Mouse (Mus musculus) kidney, adult 2 months (tissue): ENCODE measurements around the gene Ank. TPM values are rescaled to one million over a fixed set of nuclear protein-coding genes. Genes with fewer than 3 reads are reported as not detected.

Experiments
- DNase-seq: peaks from one replicate; pipeline ENCODE4 v3.0.0; 2021
- H3K27ac ChIP-seq: fragments of 200-500 bp; 2 replicates; pipeline ENCODE4 v1.5.1; 2012; ENCODE audit warnings: low read depth, low read length, control low read depth, inconsistent platforms; ENCODE audit not compliant: insufficient read depth
- H3K27me3 ChIP-seq: fragments of 200-500 bp; replicated peaks from 2 replicates; pipeline ENCODE4 v1.6.1; 2012; ENCODE audit warnings: mild to moderate bottlenecking, moderate library complexity, low read length, inconsistent platforms; ENCODE audit not compliant: control insufficient read depth, insufficient read depth
- H3K36me3 ChIP-seq: fragments of 200-500 bp; 2 replicates; pipeline ENCODE4 v1.6.1; 2012; ENCODE audit warnings: mild to moderate bottlenecking, moderate library complexity, low read length, inconsistent platforms; ENCODE audit not compliant: control insufficient read depth, insufficient read depth
- H3K4me1 ChIP-seq: fragments of 200-500 bp; 2 replicates; pipeline ENCODE4 v1.6.1; 2011; ENCODE audit warnings: low read length; ENCODE audit not compliant: control insufficient read depth, insufficient read depth
- H3K4me3 ChIP-seq: fragments of 200-500 bp; 2 replicates; pipeline ENCODE4 v1.5.1; 2011; ENCODE audit warnings: mild to moderate bottlenecking, low read depth, low read length, control low read depth; ENCODE audit not compliant: insufficient read depth
- CTCF ChIP-seq: fragments of 200-500 bp; conservative IDR thresholded peaks from 2 replicates; pipeline ENCODE4 v1.5.1; 2011; ENCODE audit warnings: low read depth, mild to moderate bottlenecking, control low read depth, low read length, moderate library complexity, mixed read lengths; ENCODE audit not compliant: insufficient read depth, insufficient read length
- POLR2A ChIP-seq: fragments of 200-500 bp; IDR thresholded peaks from one replicate; pipeline ENCODE4 v1.6.1; 2011; ENCODE audit warnings: low read depth, low read length, control low read depth
- WGBS: fragments of 180-500 bp; shearing (Covaris S2); methylation state at CpG from one replicate; pipeline ENCODE4 v1.1.7; 2018; 5-methylcytosine and 5-hydroxymethylcytosine counted together
- polyA plus RNA-seq: library from polyadenylated mRNA; depleted of rRNA; stranded (reverse); fragments of >200 nt; gene quantifications from 2 replicates; pipeline ENCODE4 v1.2.3, GENCODE M21; 2012

Gene Ank
- polyA plus RNA-seq, 1 experiment = 18.6 TPM

DNA sequence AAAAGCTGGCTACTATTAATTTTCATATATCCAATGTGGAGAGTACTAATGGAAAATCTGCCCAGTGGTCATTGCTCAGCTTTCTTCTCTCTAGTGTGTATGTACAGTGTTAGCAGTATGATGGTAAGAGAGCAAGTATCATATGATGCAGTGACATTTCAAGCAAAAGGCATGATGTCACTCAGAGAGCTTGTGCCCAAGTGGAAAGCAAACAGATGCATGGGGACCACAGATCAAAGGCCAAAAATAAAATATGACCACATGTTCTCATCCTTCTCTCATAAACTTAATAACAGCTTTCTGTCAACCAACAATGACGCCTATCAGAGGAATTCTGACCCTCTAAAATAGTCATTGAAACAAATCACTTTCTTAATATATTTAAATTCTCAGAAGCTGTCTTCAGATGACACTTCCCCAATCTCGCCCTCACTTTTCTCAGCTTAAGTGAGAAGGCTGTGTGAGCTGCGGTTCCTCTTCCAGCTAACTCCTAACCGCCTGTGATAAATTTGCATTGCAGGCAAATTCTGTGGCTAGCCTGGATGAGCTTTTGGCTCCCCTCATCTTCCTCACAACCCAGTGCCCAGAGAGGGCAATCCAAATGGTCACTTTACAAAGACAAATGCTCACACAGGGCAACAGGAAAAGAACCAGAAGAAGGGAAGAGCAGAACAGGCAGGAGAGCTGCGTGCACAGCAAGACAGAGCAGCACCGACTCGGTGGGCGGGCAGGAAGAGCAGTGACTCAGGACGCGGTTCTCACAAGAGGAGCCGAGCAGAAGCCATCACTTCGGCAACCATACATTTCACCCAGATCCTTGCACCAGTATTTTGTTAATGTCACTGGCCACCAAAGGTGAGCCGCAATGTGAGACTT is 158.8 kb downstream of the Ank start:
- Histone ChIP-seq H3K27ac (peak overlapping the region; percentile 40), H3K4me1 (peaks cover 37% of the 10 kb centered on the region), H3K4me3 (no peak overlapping the region), H3K27me3 (no peaks in the 10 kb centered on the region), H3K36me3 (no peaks in the 10 kb centered on the region)
- peak; percentile 33 for DNase-seq
- 82% methylated on average over 13 of the region's 13 CpGs for WGBS
- TF ChIP-seq POLR2A = no peak
- TF ChIP-seq CTCF = no peak

GRCm38 (mm10) chr15:27625890-27626255 is 159.4 kb downstream of the Ank start:
- Histone ChIP-seq H3K27me3 (no peaks in the 10 kb centered on the region), H3K4me1 (peaks cover 33% of the 10 kb centered on the region), H3K27ac (peak overlapping the region; percentile 40), H3K4me3 (no peak overlapping the region), H3K36me3 (no peaks in the 10 kb centered on the region)
- 68% methylated on average over 10 of the region's 10 CpGs for WGBS
- DNase-seq = peak; percentile 33
- TF ChIP-seq CTCF = no peak
- no peak for TF ChIP-seq POLR2A

DNA sequence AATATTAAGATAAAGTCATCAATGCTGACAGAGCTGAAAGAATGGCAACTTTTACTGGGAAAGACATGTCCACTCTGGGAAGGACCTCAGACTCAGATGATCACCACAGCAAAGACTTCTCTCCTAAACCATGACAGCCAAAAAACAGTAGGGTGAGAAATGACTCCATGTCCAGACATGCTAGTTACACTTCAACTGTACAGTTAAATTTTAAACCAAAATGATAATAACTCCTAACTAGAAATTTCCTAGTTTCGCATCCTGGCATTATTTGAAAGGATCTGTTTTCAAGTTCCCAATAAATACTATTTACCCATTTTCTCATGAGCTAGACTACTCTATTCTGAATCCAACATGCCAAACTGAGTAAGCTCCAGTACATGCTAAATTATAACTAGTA is 159.8 kb downstream of the Ank start:
- H3K27me3 ChIP-seq = no peaks in the 10 kb centered on the region
- H3K4me3 ChIP-seq = no peak overlapping the region
- H3K36me3 ChIP-seq = no peaks in the 10 kb centered on the region
- TF ChIP-seq CTCF = no peak
- H3K27ac ChIP-seq = peak overlapping the region; percentile 40; the same call in 1 of the 2 replicates
- H3K4me1 ChIP-seq = peaks cover 29% of the 10 kb centered on the region
- DNase-seq = peak; percentile 55
- 43% methylated on average over 1 of the region's 1 CpGs for WGBS

- no peak overlapping the region for H3K27ac ChIP-seq
- TF ChIP-seq CTCF (no peak), POLR2A (no peak)
Measured at GRCm38 (mm10) chr15:27627794-27628193, 161.3 kb downstream of the Ank start.

DNA sequence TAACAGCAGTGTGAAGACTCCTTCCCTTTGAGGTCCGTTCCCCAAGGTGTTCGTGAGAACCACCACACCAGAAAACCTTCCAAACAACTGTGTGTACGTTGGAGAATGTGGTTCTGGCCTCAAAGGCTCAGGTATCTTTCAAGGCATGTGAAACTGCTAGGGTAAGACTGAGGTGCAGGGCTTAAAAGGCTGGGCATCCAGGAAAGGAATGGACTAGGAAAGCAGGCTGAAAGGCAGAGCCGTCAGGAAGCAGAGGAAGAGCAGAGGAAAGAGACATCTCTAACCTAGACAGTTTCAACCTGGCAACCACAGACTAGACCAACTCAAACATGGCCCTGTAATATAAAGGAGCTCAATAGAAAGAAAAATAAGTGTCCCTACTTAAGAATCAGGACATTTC is 162.6 kb downstream of the Ank start:
- Histone ChIP-seq H3K27me3 (no peaks in the 10 kb centered on the region), H3K27ac (no peak overlapping the region), H3K4me3 (no peak overlapping the region), H3K36me3 (no peaks in the 10 kb centered on the region), H3K4me1 (peaks cover 28% of the 10 kb centered on the region)
- WGBS = 76% methylated on average over 4 of the region's 4 CpGs
- no peak for DNase-seq
- TF ChIP-seq POLR2A (no peak), CTCF (no peak)

More at GRCm38 (mm10) chr15:27627794-27628193, 161.3 kb downstream of the Ank start:
- Histone ChIP-seq H3K27me3 (no peaks in the 10 kb centered on the region), H3K4me3 (no peak overlapping the region), H3K36me3 (no peaks in the 10 kb centered on the region), H3K4me1 (peaks cover 28% of the 10 kb centered on the region)
- 82% methylated on average over 9 of the region's 9 CpGs for WGBS
- no peak for DNase-seq

- WGBS = 1% methylated on average over 53 of the region's 53 CpGs
- peaks cover 28% of the 10 kb centered on the region for H3K4me1 ChIP-seq
- no peak for TF ChIP-seq POLR2A
- no peak for TF ChIP-seq CTCF
- H3K27me3 ChIP-seq = no peaks in the 10 kb centered on the region
- H3K36me3 ChIP-seq = no peaks in the 10 kb centered on the region
- peak overlapping the region; percentile 75 for H3K4me3 ChIP-seq
- peak overlapping the region; percentile 34; the same call in 1 of the 2 replicates for H3K27ac ChIP-seq
- peak; percentile 41 for DNase-seq
Measured at GRCm38 (mm10) chr15:27629800-27630600, 163.5 kb downstream of the Ank start.
